Mouse (Mus musculus) embryo, embryonic 10.5 days (tissue): ENCODE measurements around the gene Lsm11.
"Not testable (repeated sequence)": the region's sequence is repeated elsewhere in the genome, so short reads cannot be mapped to it uniquely, and the experiment has no call there.

ENCODE experiments used
- DNase-seq: peaks from one replicate; pipeline ENCODE4 v3.0.0-alpha.2; 2015; ENCODE audit warnings: low spot score

Lsm11 gene

GRCm38 (mm10) chr11:45883270-45883931 lies 61.3 kb downstream of the Lsm11 start:
- no peak for DNase-seq

- DNase-seq, result peak; percentile 15
Observed at GRCm38 (mm10) chr11:45881683-45882068, 63.1 kb downstream of the Lsm11 start.

GRCm38 (mm10) chr11:45881026-45881682 lies 63.6 kb downstream of the Lsm11 start:
- peak; percentile 66 for DNase-seq

- DNase-seq, result not testable (repeated sequence)
Observed at GRCm38 (mm10) chr11:45879366-45879765, 65.4 kb downstream of the Lsm11 start.
